Mouse (Mus musculus) kidney, postnatal 36 days (tissue): ENCODE data around the gene Bahd1.

Source experiments
- DNase-seq, 2 experiments: peaks; one replicate each; pipeline ENCODE4 v3.0.0; 2021 to 2022; ENCODE audit warnings: mixed read lengths in 2 of 2

The Bahd1 gene

GRCm38 (mm10) chr2:118899981-118900825, at the start of gene Bahd1:
Gene Bahd1, plus strand, starts transcription at chr2:118900377.
- DNase-seq, result peak in 1 of 2 experiments; percentile 64

- no peak for DNase-seq
These were observed 48.4 kb upstream of the Bahd1 start for GRCm38 (mm10) chr2:118851756-118852155.

- peak; percentile 95 to 98 for DNase-seq
These were observed 38.5 kb upstream of the Bahd1 start, which contains the start of gene Ivd for GRCm38 (mm10) chr2:118861454-118862339. Gene Ivd, plus strand, starts transcription at chr2:118861954.

- DNase-seq, result no peak
These were observed 37.9 kb upstream of the Bahd1 start for GRCm38 (mm10) chr2:118862340-118862675.

- no peak for DNase-seq
These were observed 29.6 kb upstream of the Bahd1 start for GRCm38 (mm10) chr2:118870601-118871000.

GRCm38 (mm10) chr2:118871032-118871431, 29.1 kb upstream of the Bahd1 start:
- DNase-seq, result no peak

- DNase-seq, result no peak
These were observed 27.2 kb upstream of the Bahd1 start for GRCm38 (mm10) chr2:118873018-118873417.

GRCm38 (mm10) chr2:118873890-118874430, 26.2 kb upstream of the Bahd1 start:
- DNase-seq, result no peak

GRCm38 (mm10) chr2:118875316-118875715, 24.9 kb upstream of the Bahd1 start:
- no peak for DNase-seq

- DNase-seq, result no peak
These were observed 23.7 kb upstream of the Bahd1 start for GRCm38 (mm10) chr2:118876453-118876852.

- DNase-seq, result peak; percentile 65 to 75
These were observed 19.2 kb upstream of the Bahd1 start for GRCm38 (mm10) chr2:118881019-118881418.

- no peak for DNase-seq
These were observed 18.2 kb upstream of the Bahd1 start for GRCm38 (mm10) chr2:118881956-118882355.

- DNase-seq, result peak; percentile 77 to 93
These were observed 17.1 kb upstream of the Bahd1 start for GRCm38 (mm10) chr2:118882840-118883679.

- no peak for DNase-seq
These were observed 12.7 kb upstream of the Bahd1 start for GRCm38 (mm10) chr2:118887440-118887839.

- peak in 1 of 2 experiments; percentile 36 for DNase-seq
These were observed 12.2 kb upstream of the Bahd1 start for GRCm38 (mm10) chr2:118887845-118888548.

GRCm38 (mm10) chr2:118891173-118891572, 9.0 kb upstream of the Bahd1 start:
- DNase-seq, result no peak

GRCm38 (mm10) chr2:118895990-118896913, 3.9 kb upstream of the Bahd1 start:
- DNase-seq, result peak in 1 of 2 experiments; percentile 59

- DNase-seq, result no peak
These were observed 3.3 kb upstream of the Bahd1 start for GRCm38 (mm10) chr2:118896914-118897291.

GRCm38 (mm10) chr2:118897392-118897791, 2.8 kb upstream of the Bahd1 start:
- DNase-seq, result no peak

- no peak for DNase-seq
These were observed 2.4 kb upstream of the Bahd1 start for GRCm38 (mm10) chr2:118897808-118898207.

- no peak for DNase-seq
These were observed 1.4 kb upstream of the Bahd1 start for GRCm38 (mm10) chr2:118898771-118899170.
